Mouse (Mus musculus): ENCODE data around the gene Hspb6.
A peak's percentile ranks its signal among the peaks of the same experiment; 100 is the strongest.

Gene Hspb6

DNA sequence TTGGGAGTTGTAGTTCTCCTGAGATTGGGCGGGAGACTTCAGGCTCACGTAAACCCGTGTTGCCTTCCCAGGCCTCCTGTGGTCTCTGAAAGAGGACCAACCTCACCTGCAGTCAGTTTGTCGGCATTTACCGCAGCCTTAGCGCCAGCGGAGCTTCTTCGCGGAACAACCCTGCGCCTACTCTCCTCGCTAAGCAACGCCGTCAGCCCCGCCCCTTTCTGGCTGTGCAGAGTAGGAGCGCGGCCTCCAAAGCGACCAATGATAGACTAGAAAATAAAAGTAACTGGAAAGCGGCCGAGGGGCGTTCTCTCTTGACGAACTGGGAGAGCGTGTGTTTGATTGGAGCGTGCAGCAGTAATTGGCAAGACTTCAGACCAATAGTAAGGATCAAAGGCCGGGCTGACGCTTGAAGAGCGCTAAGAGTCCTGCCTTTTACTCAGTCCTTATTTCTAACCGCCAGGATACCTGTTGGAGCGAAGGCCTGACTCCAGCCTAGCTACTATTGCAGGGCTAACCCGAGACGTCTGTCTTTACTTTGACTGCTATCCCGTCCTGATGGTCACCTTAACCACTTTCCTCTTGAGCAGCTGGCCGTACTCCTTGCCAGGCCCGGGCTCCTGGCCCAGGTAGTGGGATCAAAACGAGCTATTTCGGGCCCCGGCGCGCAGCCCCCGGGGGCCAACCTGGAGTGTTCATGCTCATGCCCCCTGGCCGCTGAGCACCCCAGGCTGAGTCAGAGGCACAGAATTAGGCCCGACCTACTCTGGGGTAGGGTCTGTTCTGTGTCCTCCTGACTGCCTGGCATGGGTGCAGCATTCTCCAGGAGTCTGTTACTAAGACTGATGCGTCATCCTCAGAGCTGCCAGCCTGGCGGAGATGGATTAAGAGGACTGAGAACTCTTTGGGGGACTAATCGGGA lies at the start of gene Hspb6, which contains the start of gene Proser3:
Gene Hspb6 (plus strand): TSS at position 77 of the 919 bp plus-strand sequence.
Gene Proser3 (minus strand): TSS at position 198 of the 919 bp plus-strand sequence.
- peak; percentile 96 for DNase-seq (ENCODE audit: low spot score)

DNA sequence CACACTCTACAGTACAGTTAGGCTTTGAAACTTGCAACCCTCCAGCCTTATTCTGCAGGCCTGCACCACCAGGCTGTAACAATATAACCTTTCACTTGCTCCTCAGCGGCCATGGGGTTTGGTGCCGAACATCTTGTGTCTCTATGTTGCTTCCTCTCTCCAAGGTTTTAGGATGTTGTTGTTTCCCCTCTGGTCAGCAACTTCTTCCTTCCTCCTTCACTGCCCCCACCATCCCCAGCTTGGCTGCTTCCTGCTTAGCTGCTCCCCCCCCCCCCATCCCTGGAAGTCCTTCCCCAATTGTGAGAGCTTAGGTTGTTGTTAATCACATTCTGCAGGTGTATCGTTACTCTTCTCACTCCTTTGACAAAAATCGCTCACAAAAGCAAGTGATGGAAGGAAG lies 43.9 kb upstream of the Hspb6 start:
- DNase-seq (ENCODE audit: low spot score): peak; percentile 68

DNA sequence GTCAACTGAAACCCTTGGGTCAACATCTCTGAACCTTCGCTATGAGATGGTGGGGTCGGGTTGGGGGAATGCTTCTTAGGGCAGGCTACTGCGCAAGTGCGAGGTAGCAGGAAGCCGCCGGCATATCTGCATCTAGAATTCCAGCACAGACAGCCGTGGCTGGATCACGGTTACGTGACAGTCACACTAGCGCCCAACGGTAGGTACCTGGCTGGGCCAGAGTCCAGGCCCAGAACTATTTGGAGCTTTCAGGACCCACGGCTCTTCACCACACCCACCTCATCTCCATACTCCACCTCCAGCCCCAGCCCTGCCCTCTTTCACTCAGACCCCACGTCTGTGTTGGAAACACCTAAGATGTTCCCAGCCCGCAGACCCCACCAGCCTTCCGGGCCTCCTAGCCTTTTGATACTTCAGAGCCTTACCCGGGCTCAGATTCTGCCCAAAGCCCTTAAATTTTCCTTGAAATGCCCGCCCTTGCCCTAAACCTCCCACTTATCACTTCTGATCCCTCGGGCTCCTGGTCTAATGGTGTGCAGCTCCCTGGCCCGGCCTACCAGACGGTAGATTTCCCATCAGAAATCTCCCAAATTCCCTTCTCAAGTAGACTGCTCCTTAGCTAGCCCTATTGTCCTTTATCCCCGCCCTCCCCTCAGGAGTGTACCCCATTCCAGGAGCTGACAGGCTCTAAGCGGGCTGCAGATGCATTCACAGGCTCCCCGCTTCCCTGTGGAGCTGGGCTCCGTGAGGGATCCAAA lies 36.8 kb upstream of the Hspb6 start:
- DNase-seq (ENCODE audit: low spot score): no peak

DNA sequence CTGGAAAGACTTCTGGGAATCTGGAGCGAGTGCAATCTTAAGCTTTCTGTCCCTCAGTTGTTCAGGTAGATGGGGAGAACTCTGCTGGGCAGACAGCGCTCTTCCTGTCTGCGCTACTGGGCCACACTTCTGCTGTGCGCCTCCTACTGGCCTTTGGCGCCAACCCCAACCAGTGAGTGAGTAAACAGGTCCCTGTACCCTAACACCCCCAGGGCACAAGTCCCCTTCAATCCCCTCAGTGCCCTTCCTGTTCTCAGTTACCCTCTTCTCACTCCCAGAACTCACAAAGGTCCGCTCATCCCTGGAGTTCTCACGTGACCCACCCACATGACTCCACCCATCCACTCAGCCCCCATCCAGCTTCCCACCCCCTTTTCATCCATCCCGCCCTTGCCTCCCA lies 33.7 kb upstream of the Hspb6 start:
- no peak for DNase-seq (ENCODE audit: low spot score)

DNA sequence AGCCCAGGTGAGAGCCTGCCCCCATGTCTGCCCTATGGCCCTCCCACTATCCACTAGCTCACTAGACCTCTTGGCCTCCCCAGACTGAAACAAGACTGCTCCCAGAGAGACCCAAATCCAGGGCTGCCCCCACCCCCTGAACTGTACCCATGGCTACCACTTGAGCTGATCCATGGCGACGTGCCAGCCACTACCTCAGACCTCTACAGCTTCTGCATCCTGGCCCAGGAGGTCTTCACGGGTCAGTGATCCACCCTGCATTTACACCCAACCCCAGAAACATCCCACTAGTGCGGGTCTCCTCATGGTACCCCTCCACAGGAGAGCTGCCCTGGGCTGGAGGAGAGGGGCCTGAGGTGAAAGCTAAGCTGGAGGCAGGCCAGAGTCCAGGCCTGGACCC lies 31.6 kb upstream of the Hspb6 start:
- no peak for DNase-seq (ENCODE audit: low spot score)

DNA sequence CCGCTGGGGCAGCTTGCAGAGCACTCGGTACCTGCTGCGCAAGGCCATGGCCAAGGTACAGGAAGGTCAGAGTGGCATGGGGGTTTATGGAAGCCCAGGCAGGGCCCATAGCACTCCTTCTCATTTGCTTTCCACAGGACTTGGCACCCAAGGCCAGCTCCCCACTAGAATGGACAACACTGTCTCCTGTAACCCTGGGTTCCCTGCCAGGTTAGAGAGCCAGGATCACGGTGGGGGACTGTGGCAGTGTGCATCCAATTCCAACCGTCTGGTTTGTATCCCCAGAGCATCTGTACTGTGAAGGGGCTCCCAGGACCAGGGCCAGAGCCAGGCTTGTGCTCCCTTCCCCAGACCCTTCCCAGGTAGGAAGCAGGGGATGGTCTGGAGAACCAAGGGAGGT lies 31.1 kb upstream of the Hspb6 start:
- no peak for DNase-seq (ENCODE audit: low spot score)

DNA sequence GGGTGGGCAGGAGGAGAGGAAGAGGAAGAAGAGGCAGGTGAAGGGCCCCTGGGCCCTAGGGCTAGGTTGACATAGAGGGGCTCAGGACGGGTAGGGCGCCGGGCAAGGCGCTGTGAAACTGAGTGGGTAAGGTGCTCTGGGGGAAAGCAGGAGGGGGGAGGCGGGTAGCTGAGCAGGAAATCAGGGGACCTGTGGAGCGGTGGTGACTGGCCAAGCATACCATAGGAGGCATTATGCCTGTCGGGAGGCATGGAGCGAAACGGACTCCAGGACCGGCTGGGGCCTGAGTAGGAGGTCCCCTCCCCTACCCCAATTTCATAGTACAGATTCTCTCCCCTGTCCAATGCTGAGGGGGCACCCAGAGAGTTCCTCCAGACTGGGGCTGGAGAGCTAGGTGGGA lies 29.1 kb upstream of the Hspb6 start:
- DNase-seq (ENCODE audit: low spot score): no peak

DNA sequence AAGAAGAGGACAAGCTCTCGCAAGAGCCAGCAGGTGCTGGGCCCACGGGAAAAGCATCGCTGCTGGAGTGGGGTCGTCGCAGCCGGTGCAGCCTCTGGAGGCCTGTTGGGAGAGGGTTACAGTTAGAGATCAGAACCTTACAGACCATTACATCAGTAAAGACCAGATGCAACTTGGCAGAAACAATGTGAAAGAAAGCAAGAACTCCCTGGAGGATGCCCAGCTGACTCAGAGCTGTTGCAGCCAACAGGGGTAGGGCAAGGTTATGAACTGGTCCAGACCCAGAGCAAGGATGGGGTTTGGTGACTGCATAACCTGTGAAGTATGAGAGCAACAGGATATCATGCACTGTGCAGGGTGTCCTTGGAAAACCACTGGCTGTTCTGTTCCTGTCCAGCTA lies 27.5 kb upstream of the Hspb6 start:
- no peak for DNase-seq (ENCODE audit: low spot score)

DNA sequence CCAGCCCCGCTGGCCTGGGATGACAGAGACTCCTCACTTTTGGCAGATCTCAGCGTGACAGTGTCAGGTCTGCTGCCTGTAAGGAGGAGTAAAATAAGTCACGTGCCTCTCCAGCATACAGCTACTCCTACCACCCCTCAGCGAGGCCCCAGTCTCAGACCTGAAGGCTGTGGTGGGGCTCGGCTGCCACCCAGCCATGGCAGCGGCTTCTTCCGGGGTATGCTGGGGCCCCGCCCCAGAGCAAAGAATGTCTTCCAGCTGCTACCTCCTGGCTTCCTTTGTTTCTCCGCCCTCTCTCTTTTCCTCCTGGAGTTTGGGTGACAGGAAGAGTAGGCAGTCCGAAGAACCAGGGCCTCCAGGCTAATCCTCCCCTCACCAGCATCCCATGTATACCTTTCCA lies 26.0 kb upstream of the Hspb6 start:
- no peak for DNase-seq (ENCODE audit: low spot score)

DNA sequence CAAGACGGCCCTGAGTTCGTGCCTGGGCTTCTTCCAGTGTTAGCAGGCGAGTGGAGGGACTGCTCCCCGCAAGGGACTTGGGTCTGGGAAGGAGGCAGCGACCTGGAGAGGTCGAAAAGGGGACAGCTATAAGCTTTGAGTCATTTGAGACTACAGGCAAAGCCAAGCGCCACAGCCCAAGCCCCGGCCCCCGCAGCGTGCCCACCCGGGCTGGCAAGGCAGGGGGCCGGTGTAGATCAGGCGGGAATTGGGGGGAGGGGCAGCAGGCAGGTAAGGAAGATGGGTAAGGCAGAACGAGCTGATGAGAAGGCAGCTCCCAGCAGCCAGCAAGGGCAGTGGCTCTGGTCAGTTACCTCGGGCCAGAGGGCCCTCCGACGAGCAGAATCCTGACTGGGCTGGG lies 25.6 kb upstream of the Hspb6 start:
- no peak for DNase-seq (ENCODE audit: low spot score)

DNA sequence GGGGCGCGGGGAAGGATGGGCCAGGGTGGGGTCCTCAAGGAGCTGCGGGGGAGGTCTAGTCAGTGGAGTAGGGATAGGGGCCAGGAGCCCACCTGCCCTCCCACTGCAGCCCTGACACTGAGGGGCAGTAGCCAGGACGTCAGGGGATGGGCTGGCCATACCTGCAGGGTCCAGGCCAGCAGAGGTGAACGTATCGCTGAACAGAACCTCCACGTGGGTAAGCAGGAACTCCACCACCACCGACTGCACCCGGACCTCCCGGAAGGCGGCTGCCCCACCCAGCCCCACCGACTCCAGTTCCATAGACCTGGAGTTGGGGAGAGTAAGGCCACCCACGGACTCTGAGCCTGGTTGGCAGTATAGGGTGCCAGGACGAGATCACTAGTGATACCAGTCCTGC lies 25.0 kb upstream of the Hspb6 start:
- no peak for DNase-seq (ENCODE audit: low spot score)

DNA sequence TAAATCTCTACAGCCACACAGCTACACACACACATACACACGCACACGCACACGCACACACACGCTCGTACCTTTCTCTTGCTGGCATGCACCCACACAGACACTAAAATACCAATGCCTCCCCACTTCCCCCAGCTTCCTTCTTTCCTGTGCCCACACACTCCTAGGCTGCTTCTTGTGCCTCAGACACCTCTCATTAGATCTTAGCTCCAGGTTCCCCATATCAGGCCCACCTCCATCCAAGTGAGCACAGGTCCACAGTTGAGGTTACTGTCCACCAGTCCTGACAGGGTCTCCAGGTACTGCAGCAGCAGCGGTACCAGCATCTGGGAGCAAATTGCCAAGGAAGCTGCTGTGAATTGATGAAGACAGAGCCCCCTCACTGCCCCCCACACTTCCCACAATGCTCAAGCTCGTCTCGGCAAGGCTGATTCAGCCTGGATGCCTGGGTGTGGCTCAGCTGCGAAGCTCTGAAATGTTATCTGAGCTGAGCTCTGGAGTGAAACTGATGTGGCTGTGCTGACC lies 20.6 kb upstream of the Hspb6 start:
- no peak for DNase-seq (ENCODE audit: low spot score)

DNA sequence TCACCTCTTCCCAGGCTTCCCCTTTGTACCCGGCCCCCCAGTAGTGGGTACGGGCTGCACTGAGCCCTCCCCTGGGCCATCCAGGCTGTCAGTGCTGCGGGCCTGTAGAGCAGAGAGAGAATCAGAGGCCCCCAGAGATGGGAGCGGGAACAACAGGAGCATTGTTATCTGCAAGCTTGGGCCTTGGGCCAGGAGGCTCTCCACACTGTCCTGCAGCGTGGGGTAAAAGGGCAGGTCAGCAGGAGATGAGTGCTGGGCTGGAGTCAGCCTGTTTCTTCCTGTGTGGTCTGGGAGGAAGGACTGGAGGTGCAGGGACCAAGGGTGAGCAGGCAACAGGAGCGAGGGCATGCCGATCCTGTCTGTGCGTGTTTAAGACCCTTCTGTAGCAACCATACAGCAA lies 19.0 kb upstream of the Hspb6 start:
- DNase-seq (ENCODE audit: low spot score): peak; percentile 83

DNA sequence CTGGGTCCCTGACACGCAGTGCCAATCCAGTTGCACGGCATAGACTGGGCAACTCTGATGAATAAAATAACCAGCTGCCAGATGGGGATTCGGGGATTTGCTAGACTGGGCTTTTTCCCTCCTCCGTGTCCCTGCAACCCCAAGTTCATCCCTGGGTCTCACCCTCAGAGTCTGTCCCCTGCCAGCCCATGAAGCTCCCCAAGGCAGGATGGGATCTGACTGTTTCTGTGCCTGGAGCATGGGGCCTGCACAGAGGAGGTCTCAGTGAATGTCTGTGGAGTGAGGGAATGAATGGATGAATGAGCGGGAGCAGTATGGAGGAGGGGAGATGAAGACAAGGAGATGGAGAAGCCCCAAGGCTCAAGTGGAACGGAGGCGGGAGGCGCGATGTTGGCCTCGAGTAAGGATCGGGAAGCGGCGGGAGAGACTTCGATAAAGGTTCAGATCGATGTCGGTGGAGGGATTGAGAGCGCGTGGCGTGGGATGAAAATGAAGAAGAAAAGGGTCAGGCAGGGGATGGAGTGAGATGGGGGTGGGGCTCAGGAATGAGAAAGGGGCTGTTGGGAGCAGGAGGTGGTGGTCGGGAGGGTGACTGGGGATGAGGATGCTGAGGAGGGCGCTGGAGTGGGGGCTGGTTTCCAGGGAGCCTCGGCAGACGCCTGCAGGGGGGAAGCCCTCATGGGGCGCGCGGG lies 17.9 kb upstream of the Hspb6 start:
- peak; percentile 60 for DNase-seq (ENCODE audit: low spot score)

DNA sequence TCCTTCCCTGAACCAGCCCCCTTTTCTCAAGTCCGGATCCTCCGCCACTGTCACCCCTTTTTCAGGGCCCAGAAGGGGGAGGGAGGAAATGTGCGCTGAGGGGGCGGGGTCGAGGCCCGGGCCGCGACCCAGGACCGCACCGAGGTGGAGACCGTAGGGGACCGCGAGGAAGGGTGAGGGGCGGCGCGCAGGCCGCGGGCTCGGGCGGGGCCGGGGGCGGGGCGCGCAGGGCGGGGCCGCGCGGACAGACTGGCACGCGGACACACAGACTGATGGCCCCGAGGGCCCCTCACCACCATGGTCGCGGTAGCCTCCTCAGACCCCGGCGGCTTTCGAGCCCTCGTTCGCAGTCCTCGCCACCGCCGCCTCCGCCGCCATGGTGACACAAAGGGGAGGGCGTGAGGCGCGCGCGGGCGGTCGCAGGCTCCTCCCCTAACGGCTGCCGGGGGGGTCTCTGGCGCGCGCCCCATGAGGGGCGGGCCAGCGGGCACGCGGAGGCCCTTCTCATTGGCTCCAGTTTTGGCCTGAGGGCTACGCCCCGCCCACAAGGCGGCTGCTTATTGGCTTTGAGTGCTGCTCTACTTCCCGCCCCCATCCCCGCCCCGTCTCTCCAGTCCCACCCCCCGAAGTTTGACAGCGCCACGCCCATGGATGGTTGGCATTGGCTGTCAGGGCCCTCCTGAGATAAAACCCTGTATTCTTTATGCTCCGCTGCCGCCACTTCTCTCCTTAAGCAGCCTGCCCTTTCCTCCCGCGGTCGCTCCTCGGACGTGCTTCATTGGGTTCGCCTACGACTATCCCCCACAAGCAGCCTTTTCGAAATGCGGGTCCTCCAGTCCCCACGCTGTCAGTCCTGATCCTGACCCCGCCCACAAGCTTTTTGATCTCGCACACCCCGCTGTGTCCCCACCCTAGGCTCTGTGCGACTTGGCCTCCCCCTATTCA lies 17.1 kb upstream of the Hspb6 start, which contains the start of gene Arhgap33:
Gene Arhgap33 (minus strand): TSS at position 428 of the 945 bp plus-strand sequence.
- peak; percentile 97 for DNase-seq (ENCODE audit: low spot score)

DNA sequence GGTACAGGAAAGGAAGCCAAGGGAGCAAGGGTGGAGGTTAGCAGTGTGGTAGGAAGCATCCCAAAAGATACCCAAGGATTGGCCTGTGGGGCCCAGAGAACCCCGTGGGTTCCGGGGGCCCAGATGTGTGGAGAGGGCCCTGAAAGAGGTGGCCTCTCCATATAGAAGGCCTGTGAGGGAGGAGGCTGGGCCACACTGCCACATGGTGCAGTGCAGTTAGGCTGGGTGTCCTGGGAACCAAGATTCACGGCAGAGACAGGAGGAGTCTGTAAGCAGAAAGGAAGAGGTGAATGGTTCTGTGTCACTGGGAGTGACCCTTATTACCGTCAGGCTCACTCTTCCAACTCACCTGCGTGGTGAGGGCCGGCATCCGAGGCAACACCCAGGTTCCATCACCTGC lies 11.4 kb upstream of the Hspb6 start:
- DNase-seq (ENCODE audit: low spot score): no peak

DNA sequence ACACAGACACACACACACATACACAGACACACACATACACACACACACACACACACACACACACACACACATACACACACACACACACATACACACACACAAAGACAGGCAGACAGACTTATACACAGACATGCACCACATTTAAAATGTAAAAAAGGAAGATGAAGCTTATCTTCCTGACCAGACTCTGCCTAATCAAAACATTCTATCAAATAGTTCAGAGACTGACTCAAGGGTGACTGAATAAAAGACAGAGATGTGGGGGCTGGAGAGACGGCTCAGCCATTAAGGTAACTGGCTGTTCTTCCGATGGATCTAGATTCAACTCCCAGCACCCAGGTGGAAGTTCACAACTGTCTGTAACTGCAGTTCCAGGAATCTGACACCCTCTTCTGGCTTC lies 7.7 kb upstream of the Hspb6 start:
- DNase-seq (ENCODE audit: low spot score): no peak

DNA sequence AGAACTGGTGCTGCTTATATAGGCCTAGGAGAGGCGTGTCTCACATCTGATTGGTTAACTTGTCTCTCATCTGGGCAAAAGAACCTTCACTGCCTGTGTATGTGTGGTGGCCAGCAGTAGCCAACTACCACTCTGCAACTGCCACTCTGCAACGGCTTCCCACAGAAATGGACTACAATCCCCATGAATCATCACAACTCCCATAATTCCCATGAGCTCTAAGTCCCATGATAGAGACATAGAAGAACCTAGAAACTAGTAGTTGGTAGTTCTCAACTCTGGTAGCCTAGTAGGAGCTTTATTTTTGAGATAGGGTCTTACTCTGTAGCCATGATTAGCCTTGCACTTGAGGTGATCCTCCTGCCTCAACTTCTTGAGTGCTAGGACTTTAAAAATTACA lies 2.1 kb upstream of the Hspb6 start:
- no peak for DNase-seq (ENCODE audit: low spot score)

DNA sequence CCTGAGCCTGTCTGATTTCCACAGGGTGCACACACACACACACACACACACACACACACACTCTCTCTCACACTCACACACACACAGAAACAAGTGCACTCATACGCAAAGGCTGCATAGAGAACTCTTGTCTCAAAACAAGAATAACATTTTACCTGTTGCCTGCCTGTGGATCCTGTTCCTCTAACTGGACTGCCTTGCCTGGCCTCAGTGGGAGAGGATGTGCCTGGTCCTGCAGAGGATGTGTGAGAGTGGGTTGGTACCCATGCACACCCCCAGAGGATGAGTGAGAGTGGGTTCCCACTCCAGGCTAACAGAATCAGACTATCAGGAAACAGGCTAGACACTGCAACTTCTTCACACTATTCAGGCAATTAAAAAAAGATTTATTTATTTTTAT lies 1.4 kb upstream of the Hspb6 start:
- DNase-seq (ENCODE audit: low spot score): no peak

DNA sequence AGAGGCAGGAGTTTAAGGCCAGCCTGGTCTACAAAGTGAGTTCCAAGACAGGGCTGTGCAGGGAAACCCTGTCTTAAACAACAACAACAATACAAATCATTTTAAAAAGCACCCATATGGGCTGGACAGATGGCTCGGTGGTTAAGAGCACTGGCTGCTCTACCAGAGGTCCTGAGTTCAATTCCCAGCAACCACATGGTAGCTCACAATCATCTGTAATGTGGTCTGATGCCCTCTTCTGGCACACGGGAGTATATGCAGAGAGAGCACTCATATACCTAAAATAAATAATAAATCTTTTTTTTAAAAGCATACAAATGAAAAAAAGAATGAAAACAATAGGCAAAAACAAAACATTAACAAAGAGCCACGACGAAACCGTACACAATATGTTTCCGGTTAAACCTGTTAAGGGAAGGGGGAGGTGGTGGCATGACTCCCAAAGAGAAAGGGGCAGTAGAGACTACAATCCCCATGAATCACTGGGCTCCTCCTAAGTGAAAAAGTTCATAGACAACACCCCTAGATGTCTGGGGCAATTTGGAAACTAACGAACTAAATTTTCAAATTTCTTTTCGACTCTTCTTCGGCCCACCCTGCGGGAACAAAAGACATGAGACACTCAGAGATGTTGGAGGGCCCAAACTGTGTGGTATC lies 405 bp upstream of the Hspb6 start:
- DNase-seq (ENCODE audit: low spot score): no peak
